Mouse (Mus musculus) c-Kit-positive CD71-positive TER-119-negative erythroid progenitor cells, embryonic 14.5 days (primary cell): ENCODE results near the gene Ano10.

Experiments used
- DNase-seq: peaks from one replicate; pipeline ENCODE4 v3.0.0-alpha.2; 2013; ENCODE audit warnings: low read depth

Gene Ano10

GRCm38 (mm10) chr9:122290192-122290591, 4.0 kb downstream of the Ano10 start:
- DNase-seq, result no peak

- no peak for DNase-seq
Observed at GRCm38 (mm10) chr9:122288416-122288815, 5.8 kb downstream of the Ano10 start.

GRCm38 (mm10) chr9:122287526-122287925, 6.7 kb downstream of the Ano10 start:
- no peak for DNase-seq

GRCm38 (mm10) chr9:122285833-122286310, 8.4 kb downstream of the Ano10 start:
- DNase-seq, result no peak

GRCm38 (mm10) chr9:122285146-122285832, 8.9 kb downstream of the Ano10 start:
- DNase-seq, result no peak

GRCm38 (mm10) chr9:122284696-122285095, 9.5 kb downstream of the Ano10 start:
- no peak for DNase-seq

GRCm38 (mm10) chr9:122281004-122281403, 13.2 kb downstream of the Ano10 start:
- no peak for DNase-seq

- no peak for DNase-seq
Observed at GRCm38 (mm10) chr9:122276665-122277064, 17.6 kb downstream of the Ano10 start.

GRCm38 (mm10) chr9:122276134-122276533, 18.1 kb downstream of the Ano10 start:
- no peak for DNase-seq

- DNase-seq, result no peak
Observed at GRCm38 (mm10) chr9:122274346-122274745, 19.9 kb downstream of the Ano10 start.

GRCm38 (mm10) chr9:122273879-122274278, 20.3 kb downstream of the Ano10 start:
- no peak for DNase-seq

- no peak for DNase-seq
Observed at GRCm38 (mm10) chr9:122271866-122272265, 22.4 kb downstream of the Ano10 start.

GRCm38 (mm10) chr9:122271318-122271717, 22.9 kb downstream of the Ano10 start:
- DNase-seq, result no peak

GRCm38 (mm10) chr9:122270913-122271312, 23.3 kb downstream of the Ano10 start:
- no peak for DNase-seq

- no peak for DNase-seq
Observed at GRCm38 (mm10) chr9:122269256-122270041, 24.8 kb downstream of the Ano10 start.

- DNase-seq, result no peak
Observed at GRCm38 (mm10) chr9:122265526-122266210, 28.6 kb downstream of the Ano10 start.

- DNase-seq, result no peak
Observed at GRCm38 (mm10) chr9:122263140-122263539, 31.1 kb downstream of the Ano10 start.

- DNase-seq, result no peak
Observed at GRCm38 (mm10) chr9:122254386-122254785, 39.8 kb downstream of the Ano10 start.

- no peak for DNase-seq
Observed at GRCm38 (mm10) chr9:122252113-122252512, 42.1 kb downstream of the Ano10 start.

- no peak for DNase-seq
Observed at GRCm38 (mm10) chr9:122248168-122248567, 46.1 kb downstream of the Ano10 start.

- peak; percentile 50 for DNase-seq
Observed at GRCm38 (mm10) chr9:122247430-122248027, 46.7 kb downstream of the Ano10 start.

- DNase-seq, result no peak
Observed at GRCm38 (mm10) chr9:122245879-122246278, 48.3 kb downstream of the Ano10 start.
